Mouse (Mus musculus) midbrain, embryonic 10.5 days (tissue): ENCODE measurements at regions not wholly inside any gene's neighbourhood (a gene's known extent, or its start where the extent isn't known, plus 50 kb on each side); places are given as distances from the start of the nearest gene placed in this dataset.
A peak's percentile ranks its signal among the peaks of the same experiment; 100 is the strongest.

Source experiments
- DNase-seq: peaks from one replicate; pipeline ENCODE4 v3.0.0-alpha.2; 2017; ENCODE audit warnings: low spot score
- H3K27ac ChIP-seq: fragments of 300-500 bp; sonication (generic); replicated peaks from 2 replicates; pipeline ENCODE4 v1.5.1; 2016; ENCODE audit warnings: mild to moderate bottlenecking
- H3K27me3 ChIP-seq: fragments of 300-500 bp; sonication (generic); 2 replicates; pipeline ENCODE4 v1.6.1; 2016; ENCODE audit warnings: low read depth, mild to moderate bottlenecking; ENCODE audit not compliant: poor library complexity, severe bottlenecking
- H3K36me3 ChIP-seq: fragments of 300-500 bp; sonication (generic); 2 replicates; pipeline ENCODE4 v1.6.1; 2016; ENCODE audit warnings: mild to moderate bottlenecking, moderate library complexity
- H3K4me1 ChIP-seq: fragments of 300-500 bp; sonication (generic); 2 replicates; pipeline ENCODE4 v1.6.1; 2016
- H3K4me3 ChIP-seq: fragments of 300-500 bp; sonication (generic); 2 replicates; pipeline ENCODE4 v1.5.1; 2016; ENCODE audit warnings: mild to moderate bottlenecking, moderate library complexity
- H3K9me3 ChIP-seq: fragments of 300-500 bp; sonication (generic); replicated peaks from 2 replicates; pipeline ENCODE4 v1.6.1; 2016; ENCODE audit warnings: mild to moderate bottlenecking
- WGBS: fragments of 180-500 bp; shearing (Covaris S2); methylation state at CpG from one replicate; pipeline ENCODE4 v1.1.7; 2016; 5-methylcytosine and 5-hydroxymethylcytosine counted together

DNA sequence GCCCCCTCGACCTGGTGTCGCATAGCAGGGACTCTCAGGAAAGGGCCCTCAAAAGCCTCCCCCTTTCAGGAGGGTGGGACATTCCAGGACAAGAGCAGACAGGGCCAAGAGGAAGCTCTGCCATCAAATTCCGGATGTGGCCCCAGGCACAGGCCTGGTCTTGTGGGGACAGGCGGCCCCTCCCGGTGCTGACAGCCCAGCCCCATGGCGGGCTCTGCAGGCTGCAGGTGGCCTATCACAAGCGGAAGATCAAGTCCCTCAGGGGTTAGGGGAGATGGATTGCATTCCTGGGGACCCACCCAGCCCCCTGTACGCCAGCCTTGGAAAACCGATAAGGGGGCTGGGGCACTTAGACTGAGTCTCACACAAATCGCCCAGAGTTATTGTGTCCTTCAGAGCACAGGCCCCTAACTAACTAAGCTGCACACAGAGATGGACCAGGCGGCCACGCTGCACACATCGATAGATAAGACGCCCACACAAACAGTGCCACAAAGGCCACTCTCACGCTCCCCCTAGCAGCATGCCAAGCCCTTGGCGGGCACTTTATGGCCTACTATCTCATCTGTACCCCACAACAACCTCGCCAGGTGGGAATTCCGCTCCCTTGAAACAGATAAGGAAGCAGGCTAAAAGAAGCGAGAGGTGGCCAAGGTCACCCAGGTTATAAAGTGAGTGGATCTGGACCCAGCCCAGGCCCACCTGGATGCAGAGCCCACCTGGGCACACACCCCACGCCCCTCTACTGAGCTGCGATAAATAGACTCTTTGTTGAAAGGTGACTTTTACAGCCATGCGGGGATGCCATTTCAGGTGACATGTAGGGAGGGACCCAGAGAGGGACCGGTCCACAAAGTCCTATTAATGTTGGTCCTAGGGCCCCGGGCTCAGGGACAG is 55.5 kb downstream of the Gm5294 start:
- H3K27me3 ChIP-seq: no peaks in the 10 kb centered on the region
- 79% methylated on average over 24 of the region's 24 CpGs for WGBS
- H3K36me3 ChIP-seq: no peaks in the 10 kb centered on the region
- H3K27ac ChIP-seq: no peak overlapping the region
- H3K4me1 ChIP-seq: peaks cover 3% of the 10 kb centered on the region; the same call in 1 of the 2 replicates
- DNase-seq: no peak
- no peaks in the 10 kb centered on the region for H3K9me3 ChIP-seq
- H3K4me3 ChIP-seq: no peak overlapping the region

DNA sequence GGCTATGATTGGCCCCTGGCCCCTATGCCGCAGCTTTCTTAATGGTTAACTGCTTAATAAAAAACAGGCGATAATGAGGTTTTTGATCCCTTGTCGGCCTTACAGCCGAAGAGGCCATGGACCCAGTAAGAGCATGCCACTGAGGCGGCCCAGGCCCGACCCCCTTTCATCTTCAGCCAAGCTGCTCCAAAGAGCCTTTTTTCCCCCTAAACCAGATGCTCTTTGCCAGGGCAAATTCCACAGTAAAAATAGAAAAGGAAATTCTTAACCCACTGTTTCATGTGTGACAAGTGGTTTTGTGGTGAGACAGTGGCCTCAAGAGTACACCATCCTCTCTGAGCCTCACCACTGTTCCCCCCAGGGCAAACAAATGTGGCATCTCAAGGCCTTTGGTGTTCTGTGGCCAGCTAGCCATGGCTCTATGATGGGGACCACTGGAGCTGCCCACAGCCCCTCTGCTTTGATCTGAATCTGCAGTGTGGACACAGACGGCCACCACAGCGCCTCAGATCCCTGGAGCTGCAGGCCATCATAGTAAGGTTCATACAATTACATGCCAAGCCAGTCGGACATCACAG is 61.9 kb downstream of the Gm5294 start:
- no peaks in the 10 kb centered on the region for H3K9me3 ChIP-seq
- no peaks in the 10 kb centered on the region for H3K27me3 ChIP-seq
- H3K4me1 ChIP-seq: peaks cover 9% of the 10 kb centered on the region; the same call in 1 of the 2 replicates
- 69% methylated on average over 9 of the region's 9 CpGs for WGBS
- no peaks in the 10 kb centered on the region for H3K36me3 ChIP-seq
- no peak for DNase-seq
- H3K27ac ChIP-seq: no peak overlapping the region; the same call in 1 of the 2 replicates
- no peak overlapping the region for H3K4me3 ChIP-seq

DNA sequence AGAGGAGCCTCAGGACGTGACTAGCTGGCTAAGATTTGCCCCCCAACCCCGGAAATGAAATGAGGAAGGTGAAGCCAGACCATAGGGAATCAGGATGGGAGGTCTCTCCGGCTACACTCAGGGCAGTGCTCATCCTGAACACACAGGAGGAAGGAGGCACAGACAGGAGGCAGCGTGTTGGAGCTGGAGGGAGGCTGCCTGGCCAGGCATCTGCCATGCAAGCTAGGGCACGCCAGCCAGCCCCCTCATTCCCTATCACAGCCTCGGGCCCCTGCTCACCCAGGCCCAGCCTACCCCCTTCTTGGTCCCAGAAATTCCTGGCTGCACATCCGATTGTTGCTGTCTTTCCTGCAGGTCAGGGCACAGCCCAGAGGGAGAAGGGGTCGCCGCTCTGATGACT is 63.7 kb downstream of the Gm5294 start:
- Histone ChIP-seq H3K9me3 (no peaks in the 10 kb centered on the region), H3K27ac (no peak overlapping the region), H3K4me3 (no peak overlapping the region), H3K36me3 (no peaks in the 10 kb centered on the region), H3K27me3 (no peaks in the 10 kb centered on the region), H3K4me1 (peaks cover 9% of the 10 kb centered on the region; the same call in 1 of the 2 replicates)
- no peak for DNase-seq
- 75% methylated on average over 9 of the region's 9 CpGs for WGBS

DNA sequence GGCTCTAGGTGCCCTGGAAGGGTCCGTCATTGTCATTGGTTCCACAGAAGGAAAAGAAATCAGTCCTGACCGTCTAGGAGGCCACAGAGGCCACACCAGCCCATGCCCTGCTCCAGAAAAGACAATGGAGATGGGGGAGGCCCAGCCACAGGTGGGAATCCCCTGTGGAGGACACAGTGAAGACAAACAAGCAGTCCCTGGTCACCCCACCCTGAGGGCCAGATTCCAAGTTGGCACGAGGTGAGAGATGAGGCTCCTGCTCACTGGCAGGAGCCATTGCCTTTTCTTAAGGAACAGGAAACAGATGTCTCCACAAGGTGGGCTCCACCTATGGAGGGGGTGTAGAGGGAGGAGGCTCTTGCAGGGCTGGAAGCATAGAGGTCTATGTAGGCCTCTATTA is 66.0 kb downstream of the Gm5294 start:
- H3K9me3 ChIP-seq: no peaks in the 10 kb centered on the region
- no peaks in the 10 kb centered on the region for H3K36me3 ChIP-seq
- no peak overlapping the region for H3K27ac ChIP-seq
- H3K4me1 ChIP-seq: peaks cover 9% of the 10 kb centered on the region; the same call in 1 of the 2 replicates
- 75% methylated on average over 3 of the region's 3 CpGs for WGBS
- DNase-seq: no peak
- H3K27me3 ChIP-seq: no peaks in the 10 kb centered on the region
- no peak overlapping the region for H3K4me3 ChIP-seq

DNA sequence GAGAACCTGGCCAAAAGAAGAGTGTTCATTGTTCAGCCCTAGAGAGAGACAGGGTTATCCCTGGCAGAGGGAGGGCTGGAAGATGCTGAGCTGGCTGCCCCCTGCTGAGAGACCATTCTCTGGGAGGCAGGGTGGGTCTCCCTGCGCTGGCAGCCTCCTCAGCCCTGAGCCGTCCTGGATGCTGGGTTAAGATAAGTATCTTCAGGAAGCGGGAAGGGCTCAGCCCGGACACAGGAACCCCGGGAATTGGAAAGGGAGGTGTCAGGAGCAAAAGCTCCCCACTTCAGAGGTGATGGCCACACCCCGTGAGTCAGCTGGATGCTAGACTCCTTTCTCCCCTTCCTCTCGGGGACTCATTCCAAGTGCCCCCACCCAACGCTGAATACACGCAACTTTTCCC is 68.9 kb downstream of the Gm5294 start:
- H3K27ac ChIP-seq: no peak overlapping the region
- H3K4me1 ChIP-seq: no peaks in the 10 kb centered on the region
- 69% methylated on average over 9 of the region's 9 CpGs for WGBS

DNA sequence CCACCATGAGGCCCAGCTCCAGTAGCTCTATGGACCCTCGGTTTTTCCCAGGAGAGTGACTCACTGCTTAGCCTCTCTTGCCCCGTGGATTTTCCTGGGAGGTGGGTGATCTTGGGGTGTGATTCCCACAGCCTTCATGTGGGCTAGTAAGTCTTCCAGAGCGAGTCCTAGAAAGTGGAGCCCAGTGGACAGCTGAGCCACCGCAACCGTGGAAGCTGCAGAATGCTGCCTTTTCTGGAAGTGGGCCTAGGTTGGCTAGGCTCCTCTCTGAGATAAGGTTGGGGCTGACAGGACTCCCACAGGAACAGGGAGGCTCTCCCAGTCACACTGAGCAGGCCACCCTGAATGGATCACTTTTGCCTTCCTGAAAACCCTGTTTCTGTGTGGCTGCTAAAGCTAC is 69.9 kb downstream of the Gm5294 start:
- no peaks in the 10 kb centered on the region for H3K27me3 ChIP-seq
- 87% methylated on average over 5 of the region's 5 CpGs for WGBS
- H3K4me1 ChIP-seq: no peaks in the 10 kb centered on the region
- no peak for DNase-seq
- H3K36me3 ChIP-seq: no peaks in the 10 kb centered on the region
- no peaks in the 10 kb centered on the region for H3K9me3 ChIP-seq
- no peak overlapping the region for H3K27ac ChIP-seq
- no peak overlapping the region for H3K4me3 ChIP-seq

More for the DNA sequence above, 68.9 kb downstream of the Gm5294 start:
- Histone ChIP-seq H3K36me3 (no peaks in the 10 kb centered on the region), H3K27me3 (no peaks in the 10 kb centered on the region), H3K4me3 (no peak overlapping the region), H3K9me3 (no peaks in the 10 kb centered on the region)
- DNase-seq: no peak

DNA sequence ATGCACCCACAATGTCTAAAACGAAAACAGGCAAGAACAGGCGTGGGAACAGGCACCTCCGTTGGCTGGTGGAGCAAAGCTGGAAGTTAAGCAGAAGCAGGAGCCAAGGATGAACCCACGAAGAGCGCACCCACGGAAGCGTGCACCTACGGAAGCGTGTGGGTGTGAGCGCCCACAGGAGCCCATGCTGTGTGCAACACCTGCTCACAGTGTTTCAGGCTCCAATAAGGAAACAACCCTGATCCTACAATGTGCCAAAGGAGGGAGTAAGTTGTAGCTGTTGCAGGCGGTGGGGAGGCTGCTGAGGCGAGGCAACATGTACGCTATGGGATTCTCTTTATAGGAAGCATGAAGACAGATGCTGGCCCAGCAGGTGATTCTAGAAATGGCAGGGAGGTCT is 74.6 kb downstream of the Gm5294 start:
- 92% methylated on average over 13 of the region's 13 CpGs for WGBS
- no peak overlapping the region for H3K27ac ChIP-seq

DNA sequence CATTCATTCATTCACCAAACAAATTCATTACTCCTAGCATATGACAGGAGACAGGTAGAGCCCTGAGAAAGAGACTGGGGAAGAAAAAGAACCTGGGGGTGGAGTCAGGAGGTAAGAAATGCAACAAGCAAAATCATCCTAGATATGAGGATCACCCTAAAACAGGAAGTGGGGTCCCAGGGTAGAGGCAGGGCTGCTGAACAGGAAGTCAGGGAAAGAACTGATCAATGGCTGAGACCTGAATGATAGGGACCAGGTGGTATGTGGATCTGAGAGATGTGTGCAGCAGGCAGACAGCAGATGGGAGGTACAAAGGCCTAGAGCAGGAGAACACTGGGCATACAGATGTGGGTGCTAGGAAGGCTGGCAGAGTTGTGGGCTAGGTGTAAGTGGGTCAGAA is 77.4 kb downstream of the Gm5294 start:
- Histone ChIP-seq H3K4me1 (no peaks in the 10 kb centered on the region), H3K4me3 (no peak overlapping the region), H3K27ac (no peak overlapping the region), H3K27me3 (no peaks in the 10 kb centered on the region), H3K9me3 (no peaks in the 10 kb centered on the region), H3K36me3 (no peaks in the 10 kb centered on the region)
- DNase-seq: no peak

More for the DNA sequence above, 74.6 kb downstream of the Gm5294 start:
- DNase-seq: no peak
- Histone ChIP-seq H3K9me3 (no peaks in the 10 kb centered on the region), H3K36me3 (no peaks in the 10 kb centered on the region), H3K4me1 (no peaks in the 10 kb centered on the region), H3K4me3 (no peak overlapping the region), H3K27me3 (no peaks in the 10 kb centered on the region)

DNA sequence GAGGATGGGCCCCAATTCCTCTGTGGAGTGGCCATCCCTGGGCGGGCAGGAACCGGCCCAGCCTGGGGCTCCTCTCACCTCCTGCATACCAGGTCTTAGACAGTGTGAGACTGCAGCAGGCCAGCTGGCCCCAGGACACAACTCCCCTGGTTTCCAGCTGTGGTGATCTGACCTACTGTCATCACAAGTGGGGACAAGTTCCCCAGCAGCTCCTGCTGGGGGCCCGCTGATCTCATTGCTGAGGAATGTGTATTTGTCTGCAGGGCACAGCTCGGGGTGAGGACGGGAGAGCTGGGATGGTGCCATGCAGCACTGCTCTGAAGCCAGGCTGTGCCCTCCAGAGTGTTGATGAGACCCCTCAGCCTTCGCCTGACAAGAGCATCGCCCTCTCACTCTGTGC is 78.6 kb downstream of the Gm5294 start:
- WGBS: 62% methylated on average over 7 of the region's 7 CpGs

DNA sequence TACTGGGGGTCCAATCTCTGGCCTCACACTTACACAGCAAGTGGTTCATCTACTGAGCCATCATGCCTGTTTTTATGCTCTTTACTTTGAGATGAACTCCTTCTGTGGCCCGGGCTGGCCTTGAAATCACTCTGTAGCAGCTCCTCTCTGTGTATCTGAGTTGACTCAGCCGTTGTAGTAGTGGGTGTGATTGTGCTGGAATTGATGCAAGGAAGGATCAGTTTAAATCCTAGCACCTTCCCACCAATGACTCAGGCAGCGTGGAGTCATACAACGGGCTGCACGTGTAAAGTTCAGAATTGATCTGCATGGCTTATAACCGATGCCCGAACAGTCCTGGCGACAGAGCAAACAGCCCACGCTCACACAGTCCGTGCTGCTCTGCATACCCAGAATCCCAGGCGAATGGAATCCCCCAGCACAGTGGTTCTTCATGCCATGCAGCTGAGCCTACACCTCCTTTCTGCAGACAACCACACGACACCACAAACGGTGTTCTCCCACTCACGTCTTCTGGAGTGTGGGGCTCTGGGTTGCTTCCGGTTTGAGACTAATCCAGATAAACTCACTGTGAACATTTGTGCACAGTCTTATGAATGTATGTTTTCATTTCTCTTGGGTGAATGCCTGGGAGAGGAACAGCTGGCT is 81.2 kb downstream of the Gm5294 start:
- no peak overlapping the region for H3K4me3 ChIP-seq
- H3K36me3 ChIP-seq: no peaks in the 10 kb centered on the region
- no peaks in the 10 kb centered on the region for H3K27me3 ChIP-seq
- no peaks in the 10 kb centered on the region for H3K9me3 ChIP-seq
- no peak overlapping the region for H3K27ac ChIP-seq
- H3K4me1 ChIP-seq: no peaks in the 10 kb centered on the region
- no peak for DNase-seq
- 93% methylated on average over 15 of the region's 15 CpGs for WGBS

More for the DNA sequence above, 78.6 kb downstream of the Gm5294 start:
- Histone ChIP-seq H3K36me3 (no peaks in the 10 kb centered on the region), H3K27ac (0 out of 2 replicates have a peak overlapping the region, but pooled peaks have one; percentile 42), H3K4me3 (no peak overlapping the region), H3K4me1 (no peaks in the 10 kb centered on the region), H3K9me3 (no peaks in the 10 kb centered on the region), H3K27me3 (no peaks in the 10 kb centered on the region)
- DNase-seq: no peak

DNA sequence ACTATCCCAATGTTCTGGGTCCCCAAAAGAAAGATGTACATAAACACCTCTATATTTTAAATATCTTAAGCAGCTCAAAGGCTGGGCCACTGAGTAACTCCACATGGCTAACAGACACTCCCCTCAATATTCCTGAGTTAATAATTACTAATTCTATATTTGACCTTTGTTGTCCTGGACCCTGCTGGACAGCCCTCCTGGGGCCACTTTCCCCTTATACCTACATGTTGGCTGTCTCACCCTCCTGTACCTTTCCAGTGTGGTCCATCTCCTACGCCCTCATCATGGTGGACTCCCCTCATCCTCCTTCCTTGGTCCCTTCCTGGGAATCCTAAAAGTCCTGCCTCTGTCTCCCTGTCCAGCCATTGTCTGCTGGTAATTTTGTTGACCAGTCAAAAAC is 82.4 kb downstream of the Gm5294 start:
- Histone ChIP-seq H3K4me3 (no peak overlapping the region), H3K27ac (no peak overlapping the region), H3K4me1 (no peaks in the 10 kb centered on the region), H3K9me3 (no peaks in the 10 kb centered on the region), H3K27me3 (no peaks in the 10 kb centered on the region), H3K36me3 (no peaks in the 10 kb centered on the region)
- WGBS: 85% methylated on average over 1 of the region's 1 CpGs
- DNase-seq: no peak

DNA sequence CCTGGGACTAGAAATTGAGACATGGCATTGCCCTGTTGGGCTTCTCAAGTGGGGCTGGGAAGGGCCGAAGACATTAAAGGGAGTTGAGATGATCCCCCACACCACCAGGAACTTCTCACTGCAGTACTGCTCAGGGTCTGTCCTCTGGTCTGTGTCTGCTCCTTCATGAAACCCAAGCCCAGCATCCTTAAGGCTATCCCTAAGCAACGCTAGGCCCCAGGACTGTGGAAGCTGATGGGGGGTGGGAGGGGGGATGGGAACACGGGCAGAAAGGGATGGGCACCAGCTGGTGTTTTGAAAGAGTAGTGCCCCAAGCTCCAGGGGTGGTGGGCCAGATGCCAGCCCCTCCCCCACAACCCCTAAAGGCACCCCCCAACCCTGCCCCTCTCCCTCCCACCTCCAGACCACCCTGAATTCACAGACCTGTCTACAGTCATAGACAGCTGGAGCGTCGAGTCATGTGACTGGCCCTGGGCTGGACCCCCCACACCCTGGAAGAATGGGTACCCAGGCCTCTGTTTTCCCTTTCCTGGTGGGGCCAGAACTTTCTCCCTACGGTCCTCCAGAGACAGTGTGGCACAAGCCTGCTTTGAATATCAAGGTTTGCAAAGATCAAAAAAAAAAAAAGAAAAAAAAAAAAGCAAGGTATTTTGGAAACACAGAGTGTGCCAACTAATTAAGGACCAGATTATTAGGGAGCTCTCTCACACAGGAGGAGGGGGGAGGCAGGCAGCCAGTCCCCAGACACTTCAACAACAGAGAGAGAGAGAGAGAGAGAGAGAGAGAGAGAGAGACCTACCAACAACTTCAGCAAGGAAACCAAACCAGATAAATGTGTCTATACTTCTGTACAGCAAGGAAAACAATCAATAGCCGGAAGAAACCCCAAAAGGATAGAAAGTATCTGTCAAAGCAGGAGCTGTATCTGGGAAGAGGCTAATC is 85.1 kb downstream of the Pdgfa start:
- Histone ChIP-seq H3K9me3 (no peaks in the 10 kb centered on the region), H3K36me3 (no peaks in the 10 kb centered on the region), H3K27ac (peak overlapping the region; percentile 7; the same call in 1 of the 2 replicates), H3K4me1 (peaks cover 30% of the 10 kb centered on the region), H3K4me3 (no peak overlapping the region), H3K27me3 (no peaks in the 10 kb centered on the region)
- no peak for DNase-seq
- 71% methylated on average over 7 of the region's 7 CpGs for WGBS
